ENCODE assay signal across 36 mouse cellular contexts in the genomic region with DNA sequence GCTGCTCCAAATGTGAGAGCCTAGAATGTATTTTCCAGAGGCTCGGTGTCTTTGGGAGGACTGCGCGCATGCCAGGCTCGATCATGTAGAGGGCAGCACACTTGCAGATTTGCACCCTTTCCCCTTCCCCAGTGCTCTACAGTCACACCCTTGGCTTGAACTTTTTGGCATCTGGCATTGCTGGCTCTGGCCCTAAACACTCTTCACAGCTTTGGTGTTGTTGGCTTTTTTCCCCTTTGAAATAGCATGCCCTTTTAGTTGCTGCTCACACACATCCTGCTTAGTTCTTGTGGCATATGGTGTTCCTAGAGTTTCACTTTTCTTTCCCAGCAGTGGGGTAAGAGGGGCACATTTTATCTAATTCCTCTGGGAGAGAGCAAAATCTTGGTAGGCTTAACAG. TPM values are rescaled to one million over a fixed set of nuclear protein-coding genes. Genes with fewer than 3 reads are reported as not detected.
DNase-seq lines count a peak whose midpoint lies in the region; ATAC-seq lines count a peak whose summit lies in the region.
"Had no signal": no experiment of that assay in that cellular context is flagged by ENCODE, and none has a peak within 500 bp of the region (broad histone marks: within the 10 kb centered on the region; RNA-seq: fewer than 3 reads in every experiment).

No protein-coding gene starts in this region.

- no peaks in the 10 kb centered on the region for H3K27me3 ChIP-seq in forebrain, embryonic 13.5 days
- no peaks in the 10 kb centered on the region for H3K27me3 ChIP-seq in forebrain, embryonic 11.5 days (ENCODE audit: control insufficient read depth, insufficient read depth, low read length)
- H3K27me3 ChIP-seq: embryonic facial prominence, embryonic 13.5 days; heart, embryonic 15.5 days; hindbrain, embryonic 13.5 days; limb, embryonic 15.5 days; midbrain, embryonic 12.5 days had no signal

- intact Hi-C loops in heart, postnatal 25 days (cut with DNase I), result loop anchor here (10.0 kb wide), 1 partner anchor 1666 kb away; no protein-coding TSS in a partner anchor
- intact Hi-C loops in left cerebral cortex, postnatal 4 days (cut with DNase I), result no loop called here
- intact Hi-C loops in left cerebral cortex, postnatal 36 days (cut with DNase I), result no loop called here

- no peaks in the 10 kb centered on the region for H3K36me3 ChIP-seq in forebrain, embryonic 13.5 days (ENCODE audit: poor library complexity, severe bottlenecking)
- H3K36me3 ChIP-seq in forebrain, embryonic 11.5 days (ENCODE audit: control insufficient read depth, insufficient read depth, low read length), result no peaks in the 10 kb centered on the region
- H3K36me3 ChIP-seq: embryonic facial prominence, embryonic 13.5 days; heart, embryonic 15.5 days; hindbrain, embryonic 13.5 days; limb, embryonic 10.5 days; limb, embryonic 15.5 days; midbrain, embryonic 12.5 days had no signal

- H3K4me2 ChIP-seq in forebrain, embryonic 13.5 days, result no peak overlapping the region
- H3K4me2 ChIP-seq in forebrain, embryonic 11.5 days (ENCODE audit: low read depth, low read length, severe bottlenecking), result no peak overlapping the region
- H3K4me2 ChIP-seq: embryonic facial prominence, embryonic 13.5 days; heart, embryonic 15.5 days; hindbrain, embryonic 13.5 days; limb, embryonic 15.5 days; midbrain, embryonic 12.5 days had no signal

- no peak overlapping the region for H3K9ac ChIP-seq in forebrain, embryonic 13.5 days
- H3K9ac ChIP-seq in forebrain, embryonic 11.5 days (ENCODE audit: low read length), result no peak overlapping the region
- H3K9ac ChIP-seq: embryonic facial prominence, embryonic 13.5 days; heart, embryonic 15.5 days; hindbrain, embryonic 13.5 days; limb, embryonic 15.5 days; liver, embryonic 14.5 days; midbrain, embryonic 12.5 days had no signal

- DNase-seq in forebrain, embryonic 11.5 days (ENCODE audit: low spot score), result no peak
- peak; percentile 9 to 22 for DNase-seq in heart, adult 18-20 months
- no peak for DNase-seq in heart, postnatal 25 days (ENCODE audit: low spot score)
- peak; percentile 29 for DNase-seq in left cerebral cortex, postnatal 4 days
- no peak for DNase-seq in left cerebral cortex, postnatal 36 days (ENCODE audit: low spot score in 2 of 2)
- peak; percentile 4 for DNase-seq in brain, embryonic 18.5 days (ENCODE audit: low read depth, low spot score)
- DNase-seq: adrenal gland, postnatal 14 days; cerebellum, adult 8-10 months; embryo, embryonic 11 days; gastrocnemius, postnatal 25 days; heart, postnatal 36 days; kidney, adult 9 months; kidney, postnatal 10 days; layer of hippocampus, adult 9-11 months; lung, adult 2 months; lung, postnatal 14 days; thymus, adult 2 months; thymus, postnatal 4 days had no signal

- no peak overlapping the region for H3K27ac ChIP-seq in forebrain, embryonic 13.5 days
- no peak overlapping the region for H3K27ac ChIP-seq in forebrain, embryonic 11.5 days (ENCODE audit: low read depth, low read length)
- H3K27ac ChIP-seq: embryonic facial prominence, embryonic 13.5 days; heart, adult 2 months; heart, embryonic 15.5 days; hindbrain, embryonic 13.5 days; limb, embryonic 10.5 days; limb, embryonic 15.5 days; liver, embryonic 14.5 days; midbrain, embryonic 12.5 days had no signal

- no peak overlapping the region for H3K4me3 ChIP-seq in forebrain, embryonic 13.5 days
- H3K4me3 ChIP-seq in forebrain, embryonic 11.5 days (ENCODE audit: low read depth, low read length), result no peak overlapping the region
- H3K4me3 ChIP-seq: embryonic facial prominence, embryonic 13.5 days; heart, adult 2 months; heart, embryonic 15.5 days; hindbrain, embryonic 13.5 days; limb, embryonic 10.5 days; limb, embryonic 15.5 days; midbrain, embryonic 12.5 days had no signal

- no peaks in the 10 kb centered on the region for H3K4me1 ChIP-seq in forebrain, embryonic 13.5 days
- H3K4me1 ChIP-seq in forebrain, embryonic 11.5 days (replicated peaks; ENCODE audit: control insufficient read depth, insufficient read depth, low read length), result no peaks in the 10 kb centered on the region
- H3K4me1 ChIP-seq: embryonic facial prominence, embryonic 13.5 days; heart, embryonic 15.5 days; hindbrain, embryonic 13.5 days; limb, embryonic 10.5 days; limb, embryonic 15.5 days; midbrain, embryonic 12.5 days had no signal

- peak; percentile 51; the same call in 1 of the 2 replicates for ATAC-seq in forebrain, embryonic 13.5 days
- ATAC-seq in forebrain, embryonic 11.5 days (replicated peaks; ENCODE audit: low FRiP score), result no peak
- no peak for ATAC-seq in megakaryocyte-erythroid progenitor cell, adult 5-6 weeks (replicated peaks; ENCODE audit: low FRiP score, low TSS enrichment, poor library complexity, severe bottlenecking)
- ATAC-seq: intestine, postnatal 0 days; Patski had no signal

- H3K9me3 ChIP-seq in forebrain, embryonic 13.5 days (replicated peaks), result no peaks in the 10 kb centered on the region
- no peaks in the 10 kb centered on the region for H3K9me3 ChIP-seq in forebrain, embryonic 11.5 days (ENCODE audit: control insufficient read depth, low read length)
- H3K9me3 ChIP-seq: embryonic facial prominence, embryonic 13.5 days; heart, embryonic 15.5 days; hindbrain, embryonic 13.5 days; limb, embryonic 10.5 days; limb, embryonic 15.5 days; midbrain, embryonic 12.5 days had no signal

- WGBS in forebrain, embryonic 13.5 days, result 91% methylated on average over 4 of the region's 4 CpGs
- 95% methylated on average over 4 of the region's 4 CpGs for WGBS in forebrain, embryonic 11.5 days

RNA-seq across cellular contexts. Expression of a gene that starts 30.9 kb away (rescaled TPM):
- polyA plus RNA-seq in forebrain, embryonic 13.5 days (2015; fragmentation: Nextera tagmentation; extraction: Ambion mirVana), result not detected in 2 replicates
- polyA plus RNA-seq in forebrain, embryonic 11.5 days (2014; fragmentation: Nextera tagmentation; extraction: Ambion mirVana), result not detected in 2 replicates
- total RNA-seq in heart, adult 18-20 months (2021), result not detected
- not detected for total RNA-seq in heart, postnatal 25 days (2021)
- total RNA-seq in left cerebral cortex, postnatal 4 days (2021), result not detected
- total RNA-seq in left cerebral cortex, postnatal 36 days (2021), result not detected
- total RNA-seq in megakaryocyte-erythroid progenitor cell, adult 5-6 weeks (2014; fragmentation: Nextera tagmentation), result 0.33 TPM in 1 of 2 replicates, not detected in the other
- not detected in 2 replicates for total RNA-seq in megakaryocyte-erythroid progenitor cell, adult 5-6 weeks (2017)
- total RNA-seq: adrenal gland, postnatal 14 days; gastrocnemius, postnatal 25 days; heart, adult 2 months; heart, postnatal 36 days; left cerebral cortex, adult 8-10 months; megakaryocyte, adult 5-6 weeks; MEL; monocyte, adult 5-6 weeks had no signal
- polyA plus RNA-seq: embryonic facial prominence, embryonic 13.5 days; heart, adult 2 months; heart, embryonic 15.5 days; hindbrain, embryonic 13.5 days; intestine, postnatal 0 days; large intestine, adult 2 months; limb, embryonic 10.5 days; limb, embryonic 15.5 days; lung, adult 2 months; midbrain, embryonic 12.5 days; neural tube, embryonic 14.5 days; Patski; thymus, adult 2 months had no signal

Comparison
In these comparisons a context has a peak if more than half of its experiments do, and no peak if none do; other contexts are left out.
1. DNase-seq: peak in heart, adult 18-20 months (2 of 2), left cerebral cortex, postnatal 4 days (single experiment) and brain, embryonic 18.5 days (single experiment); none in forebrain, embryonic 11.5 days (single experiment), heart, postnatal 25 days (single experiment) and left cerebral cortex, postnatal 36 days (0 of 2).